Mouse (Mus musculus) spleen, adult 12 weeks (tissue): ENCODE results near the gene Cdt1.
"Not testable (repeated sequence)": the region's sequence is repeated elsewhere in the genome, so short reads cannot be mapped to it uniquely, and the experiment has no call there.

Source experiments
- DNase-seq: peaks from one replicate; pipeline ENCODE4 v3.0.0; 2022; ENCODE audit warnings: low spot score

The Cdt1 gene

DNA sequence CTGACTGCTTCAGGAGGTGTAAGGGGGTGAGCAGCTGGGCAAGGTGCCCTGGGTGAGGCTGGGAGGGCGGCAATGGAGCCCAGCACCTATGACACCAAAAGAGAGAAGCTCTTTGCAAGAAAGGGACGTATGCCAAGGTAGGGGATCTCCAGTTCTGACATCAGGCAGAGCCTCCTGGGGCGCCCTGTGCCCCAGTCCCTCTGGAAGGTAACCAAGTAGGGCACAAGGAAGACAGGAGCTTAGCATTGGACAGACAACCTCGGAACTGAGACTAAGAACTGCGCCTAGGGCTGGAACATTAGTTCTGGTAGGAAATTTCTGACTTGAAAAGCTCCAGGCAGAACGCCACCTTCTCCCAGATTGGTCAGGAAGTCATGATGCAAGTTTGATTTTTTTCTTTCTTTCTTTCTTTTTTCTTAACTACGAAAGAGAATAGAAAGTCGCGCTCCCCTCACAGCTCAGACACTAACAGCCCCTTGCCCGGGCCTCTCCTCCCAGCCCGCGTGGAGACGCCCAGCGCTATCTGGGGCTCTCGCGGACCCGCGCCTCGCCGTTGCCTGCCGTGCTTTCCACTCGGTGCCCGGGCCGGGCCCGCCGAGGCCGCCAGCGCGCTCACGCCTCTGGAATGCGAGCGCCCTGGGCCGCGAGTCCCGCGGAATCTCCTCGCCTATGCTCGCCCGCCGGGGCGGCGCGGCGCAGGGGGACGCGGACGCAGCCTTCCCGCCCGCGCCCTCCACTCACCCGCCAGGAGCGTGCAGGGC is 17.4 kb upstream of the Cdt1 start:
- no peak for DNase-seq

DNA sequence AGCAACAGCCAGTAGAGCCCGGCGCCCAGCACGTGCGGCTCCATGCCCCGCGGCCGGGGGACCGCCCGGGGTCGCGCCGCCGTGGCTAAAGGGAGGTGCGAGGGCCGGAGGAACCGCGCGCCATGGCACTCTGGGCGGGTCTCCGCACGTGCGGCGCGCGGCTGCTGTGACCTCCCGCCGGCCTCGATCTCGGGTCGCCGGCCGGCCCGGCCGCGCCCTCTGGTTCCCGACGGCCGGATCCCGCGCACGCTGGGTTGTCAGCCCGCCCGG is 16.9 kb upstream of the Cdt1 start:
- DNase-seq: no peak

DNA sequence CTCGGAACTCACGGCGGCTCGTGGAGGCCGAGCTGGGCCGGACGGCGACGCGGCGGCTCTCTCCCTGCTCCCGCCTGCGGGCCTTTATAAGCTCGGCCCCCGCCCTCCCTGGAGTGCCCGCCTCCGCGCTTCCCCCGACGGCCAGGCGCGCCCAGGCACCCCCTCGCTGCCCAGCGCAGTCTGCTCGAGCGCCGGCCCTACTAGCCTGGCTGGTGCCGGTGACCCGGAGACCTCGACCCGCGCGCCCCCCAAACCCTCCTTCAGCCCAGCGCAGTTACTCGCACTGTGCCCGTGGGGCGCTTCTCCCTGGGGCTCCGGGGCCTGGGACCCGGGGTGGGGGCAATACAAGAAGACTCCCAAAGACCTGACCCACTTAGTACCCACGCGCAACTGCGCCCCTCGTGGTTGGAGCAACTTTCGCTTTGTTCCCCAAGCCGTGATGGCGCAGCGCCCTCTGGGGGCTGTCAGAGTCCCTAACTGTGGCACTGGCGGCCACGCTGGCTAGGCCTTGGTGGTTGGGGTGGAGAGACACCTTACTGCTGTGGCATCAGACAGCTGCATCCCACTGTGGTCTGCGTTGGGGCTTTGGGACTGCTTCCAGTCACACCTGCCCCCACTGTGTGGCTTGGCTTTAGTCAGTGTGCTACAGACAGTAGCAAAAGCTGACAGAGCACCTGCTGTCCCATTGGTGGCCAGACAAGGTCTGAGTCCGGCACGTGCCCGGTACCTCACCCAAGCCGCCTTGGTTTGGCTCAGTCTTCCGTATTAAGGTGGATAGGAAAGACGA is 16.4 kb upstream of the Cdt1 start, which contains the start of gene Piezo1:
Gene Piezo1 (minus strand): TSS at position 65 of the 787 bp plus-strand sequence.
- peak; percentile 93 for DNase-seq

DNA sequence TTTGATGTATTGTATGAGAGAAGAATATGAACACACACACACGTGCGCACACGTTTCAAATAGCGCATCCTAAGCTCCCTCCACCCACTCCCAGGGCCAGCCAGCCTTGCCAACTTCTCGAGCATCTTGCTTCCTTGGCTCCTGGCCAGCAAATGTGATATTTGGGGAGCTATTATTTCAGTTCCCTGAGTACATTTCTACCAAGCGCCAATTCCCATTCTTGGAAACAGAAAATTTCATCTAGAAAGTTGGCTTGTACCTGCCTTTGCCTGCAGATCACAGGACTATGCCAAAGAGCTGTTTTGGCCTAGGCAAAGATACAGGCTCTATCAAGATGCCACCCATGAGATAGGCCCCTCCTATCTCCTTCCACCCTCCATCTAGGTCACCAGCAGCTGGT is 13.0 kb upstream of the Cdt1 start:
- DNase-seq: no peak

DNA sequence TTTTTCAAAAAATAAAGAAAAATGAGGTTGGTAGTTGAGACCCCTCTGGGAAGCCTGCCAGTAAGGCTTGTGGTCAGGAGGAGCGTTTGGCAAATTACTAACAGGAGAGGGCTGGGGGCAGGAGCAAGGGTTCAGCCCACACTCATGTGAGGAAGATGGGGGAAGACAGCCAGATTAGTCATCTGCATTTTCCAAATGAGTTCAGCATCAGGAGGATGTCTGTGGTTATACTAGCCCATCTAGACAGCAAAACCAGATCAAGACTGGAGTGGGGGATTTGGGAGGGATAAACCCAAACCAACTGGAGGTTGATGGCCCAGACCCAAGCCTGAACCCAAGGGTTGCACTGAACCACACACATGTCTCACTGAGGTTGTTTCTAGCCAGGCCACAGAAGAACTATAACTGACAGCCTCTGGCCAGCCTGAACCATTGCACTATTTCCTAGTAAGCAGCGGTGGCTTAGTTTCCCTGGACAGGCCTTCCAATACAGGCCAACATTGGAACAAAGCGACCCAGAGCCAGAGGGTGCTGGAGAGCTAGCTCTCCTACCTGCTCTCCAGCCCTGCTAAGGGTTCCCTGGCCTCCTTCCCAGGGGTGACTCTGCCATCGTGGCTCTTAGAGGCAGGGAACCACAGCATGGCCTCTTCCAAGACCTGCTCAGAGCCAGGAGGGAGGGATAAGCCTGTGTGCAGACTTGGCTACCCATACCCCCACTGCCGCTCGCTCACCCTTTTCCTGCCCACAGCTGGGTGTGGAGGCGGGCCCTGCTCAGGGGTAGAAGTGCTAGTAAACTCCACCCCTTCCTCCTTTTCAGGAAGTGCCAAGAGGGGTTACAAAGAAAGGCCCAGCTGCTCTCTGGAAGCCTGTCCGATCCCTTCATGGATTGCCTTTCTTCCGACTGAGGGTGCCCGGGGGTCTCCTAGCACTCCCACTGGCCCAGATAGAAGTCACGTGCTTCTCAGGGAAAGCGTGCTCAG is 11.5 kb upstream of the Cdt1 start:
- no peak for DNase-seq

DNA sequence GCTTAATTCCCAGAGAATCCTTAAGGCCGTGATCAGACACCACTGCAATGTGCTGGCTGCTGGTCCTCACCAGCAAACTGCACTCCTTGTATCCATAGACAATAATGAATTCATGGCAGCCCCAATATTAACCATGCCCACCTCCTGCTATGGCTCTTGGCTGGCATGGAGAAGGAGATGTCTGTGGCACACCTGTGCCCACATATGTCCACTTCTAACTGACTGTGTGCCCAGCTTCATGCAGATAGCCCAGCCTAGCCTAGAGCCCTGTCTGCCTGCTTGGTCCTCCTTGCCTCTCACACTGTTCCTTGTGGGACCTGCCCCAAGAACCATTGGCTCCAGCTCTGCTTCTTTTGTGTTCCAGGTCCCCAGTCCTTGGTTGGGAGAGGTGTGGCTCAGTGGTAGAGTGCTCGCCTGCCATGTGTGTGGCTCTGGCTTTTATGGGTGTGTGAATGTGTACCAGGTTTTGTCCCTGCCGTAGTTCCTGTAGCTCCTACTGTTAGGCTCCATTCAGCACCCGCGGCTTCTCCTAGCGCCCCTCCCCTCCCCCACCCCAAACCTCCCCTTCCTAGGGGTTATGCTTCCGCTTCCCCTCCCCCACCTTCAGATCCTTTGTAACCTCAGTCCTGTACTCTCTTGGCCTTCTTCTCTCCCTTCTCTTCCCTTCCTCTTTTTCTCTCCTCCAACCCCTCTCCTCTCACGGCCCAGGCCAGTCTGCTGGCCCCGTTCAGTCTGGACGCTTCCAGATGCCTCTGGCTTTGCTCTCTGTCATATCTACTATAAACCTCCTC is 10.4 kb upstream of the Cdt1 start:
- no peak for DNase-seq

DNA sequence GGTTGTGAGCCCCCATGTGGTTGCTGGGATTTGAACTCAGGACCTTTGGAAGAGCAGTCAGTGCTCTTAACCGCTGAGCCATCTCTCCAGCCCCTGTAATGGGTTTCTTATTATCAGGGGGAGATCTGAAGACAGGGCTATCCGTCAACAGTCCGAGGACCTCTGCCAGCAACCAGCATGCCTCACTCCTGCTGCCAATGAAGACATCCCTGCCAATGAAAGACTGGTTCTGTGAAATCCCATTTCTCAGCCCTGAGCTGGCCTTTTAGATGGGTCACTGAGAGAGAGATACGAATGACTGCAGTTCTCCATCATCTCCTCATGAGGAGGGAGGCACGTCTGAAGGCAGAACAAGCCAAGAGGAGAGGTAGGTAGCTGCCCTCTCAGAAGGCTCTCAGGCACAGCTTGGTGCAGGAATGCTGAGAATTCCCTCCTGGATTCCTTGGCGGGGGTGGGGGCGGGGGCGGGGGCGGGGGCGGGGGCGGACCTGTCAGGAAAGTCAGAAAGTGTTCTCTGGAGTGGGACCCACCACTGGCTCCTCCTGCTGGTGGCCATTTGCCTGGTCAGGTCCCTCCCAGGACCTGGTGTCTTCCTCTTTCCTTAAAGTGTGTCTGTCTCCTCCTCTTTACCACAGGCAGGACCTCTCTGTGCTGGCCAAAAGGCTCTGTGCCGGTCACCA is 9.0 kb upstream of the Cdt1 start:
- DNase-seq: no peak

DNA sequence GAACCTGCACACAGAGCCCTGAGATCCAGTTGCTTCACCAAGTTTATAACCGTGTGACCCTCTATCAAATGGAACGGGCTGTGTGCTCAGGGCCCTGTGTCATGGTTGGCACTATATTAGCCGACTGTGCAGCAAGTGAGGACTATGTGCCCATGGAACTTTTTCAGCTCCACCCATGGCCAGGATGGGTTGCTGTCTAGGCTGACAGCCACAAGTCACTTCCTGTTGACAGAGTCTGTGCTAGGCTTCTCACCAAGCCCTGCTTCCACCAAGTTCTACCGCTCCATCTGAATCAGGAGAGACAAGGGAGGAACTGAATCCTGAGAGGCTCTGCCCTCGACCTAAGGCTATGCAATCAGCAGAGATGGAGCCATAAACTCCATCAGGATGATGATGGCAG is 6.6 kb upstream of the Cdt1 start:
- no peak for DNase-seq

DNA sequence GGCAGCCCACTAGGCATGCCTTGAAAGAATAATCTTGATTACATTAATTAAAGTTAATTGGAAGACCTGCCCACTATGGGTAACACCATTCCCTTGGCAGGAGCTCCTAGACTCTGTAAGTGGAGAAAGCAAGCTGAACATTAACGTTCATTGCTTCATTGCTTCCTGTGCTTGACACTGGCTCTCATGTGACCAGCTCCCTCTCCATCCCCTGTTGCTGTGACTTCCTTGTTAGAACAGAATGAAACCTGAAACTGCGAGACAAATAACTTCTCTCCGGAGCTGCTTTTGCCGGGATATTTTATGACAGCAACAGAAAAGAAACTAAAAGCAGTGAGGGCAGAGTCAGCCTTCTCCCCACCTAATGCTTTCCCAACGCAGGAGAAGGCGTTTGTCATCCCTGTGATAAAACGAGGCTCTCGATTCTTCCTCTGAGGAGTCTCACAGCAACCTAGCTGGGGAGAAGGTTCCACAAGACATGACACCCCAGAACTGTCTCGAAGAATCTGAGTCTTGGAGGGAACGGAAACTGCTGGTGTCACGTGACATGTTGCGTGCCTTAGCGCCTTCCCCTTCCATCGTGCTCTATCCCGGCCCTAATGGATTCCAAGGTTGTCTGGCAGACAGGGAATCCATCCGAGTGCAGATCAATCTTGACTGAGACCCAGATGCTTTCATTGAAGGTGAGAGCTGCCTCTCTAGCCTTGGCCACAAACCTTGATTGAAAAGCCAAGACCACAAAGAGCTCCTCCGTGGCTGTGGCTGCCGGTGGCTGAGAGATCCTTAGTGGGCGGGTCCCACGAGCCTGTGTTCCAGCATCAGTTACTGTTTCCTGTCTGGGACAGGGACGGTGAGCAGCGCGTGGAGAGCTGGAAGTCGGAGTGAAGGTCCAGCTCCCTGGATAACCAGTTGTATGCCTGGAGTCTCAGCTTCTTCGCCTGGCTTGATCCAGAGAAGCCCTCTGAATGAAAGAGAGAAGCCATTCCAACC is 3.2 kb upstream of the Cdt1 start:
- no peak for DNase-seq

DNA sequence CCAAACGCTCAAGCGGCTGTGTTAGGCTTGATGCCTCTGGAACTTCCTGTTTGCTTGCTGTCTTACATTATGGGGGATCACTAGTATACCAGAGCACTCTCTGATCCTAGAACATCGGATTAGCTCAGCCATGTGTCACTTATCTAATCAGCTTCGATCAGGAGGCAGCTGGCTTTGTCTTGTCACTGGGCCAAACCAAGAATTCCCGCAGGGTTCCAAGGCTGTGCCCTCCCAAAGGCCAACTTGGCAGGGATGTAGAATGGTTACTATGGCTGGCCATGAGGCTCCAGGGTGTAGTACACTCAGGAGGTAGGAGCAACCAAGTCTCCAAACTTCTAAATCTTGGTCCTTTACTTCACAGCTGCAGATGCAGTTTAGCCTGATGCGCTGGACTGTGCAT is 1.0 kb upstream of the Cdt1 start:
- DNase-seq: no peak

DNA sequence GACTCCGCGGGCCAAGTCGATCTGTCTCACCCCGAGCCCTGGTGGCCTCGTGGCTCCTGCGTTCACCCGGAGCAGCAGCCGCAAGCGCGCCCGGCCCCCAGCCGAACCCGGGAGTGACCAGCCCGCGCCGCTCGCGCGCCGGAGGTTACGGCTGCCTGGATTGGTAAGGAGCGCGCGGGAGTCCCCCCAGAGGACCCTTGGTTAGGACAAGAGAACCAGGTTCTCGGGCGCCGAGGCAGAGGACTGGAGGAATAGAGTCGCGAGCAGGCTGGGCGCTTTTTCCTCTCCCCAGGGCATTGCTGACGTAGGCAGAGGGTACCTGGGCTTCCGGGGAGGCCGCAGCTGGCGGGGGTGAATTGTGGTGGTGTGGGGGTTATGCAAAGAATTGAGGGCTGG is 292 bp downstream of the Cdt1 start:
- peak; percentile 65 for DNase-seq

DNA sequence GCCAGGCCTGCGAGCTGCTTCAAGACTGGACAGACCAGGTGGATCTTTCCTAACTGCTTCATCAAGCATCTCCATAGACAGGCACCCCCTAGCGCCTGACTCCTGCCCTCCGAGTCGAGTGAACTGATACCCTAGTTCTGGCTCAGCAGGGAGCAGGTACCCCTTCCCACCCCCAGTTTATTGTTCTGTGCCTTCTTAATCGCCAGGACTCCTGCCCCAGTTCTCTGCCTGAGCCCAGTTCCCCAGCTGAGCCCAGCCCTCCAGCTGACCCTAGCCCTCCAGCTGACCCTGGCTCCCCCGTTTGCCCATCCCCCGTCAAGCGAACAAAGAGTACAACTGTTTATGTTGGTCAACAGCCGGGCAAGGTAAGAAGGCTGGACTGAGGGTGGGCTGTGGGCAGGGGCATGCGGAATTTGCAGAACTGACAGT is 1.1 kb downstream of the Cdt1 start:
- no peak for DNase-seq

DNA sequence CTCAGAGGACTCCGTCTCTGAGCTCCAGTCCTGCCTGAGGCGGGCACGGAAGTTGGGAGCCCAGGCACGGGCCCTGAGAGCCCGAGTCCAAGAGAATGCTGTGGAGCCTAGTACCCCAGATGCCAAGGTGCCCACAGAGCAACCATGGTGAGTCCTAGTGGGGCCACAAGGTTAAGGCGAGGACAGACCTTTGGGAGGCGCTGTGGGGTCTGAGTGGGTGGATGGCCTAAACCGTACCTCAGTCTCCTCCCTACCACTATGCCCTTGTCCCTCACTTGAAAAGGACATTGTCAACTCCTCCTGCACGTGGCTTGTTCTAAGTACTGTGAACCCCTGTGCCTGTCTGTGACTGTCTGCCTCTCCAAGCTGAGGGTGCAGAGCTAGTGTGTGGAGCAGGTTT is 1.5 kb downstream of the Cdt1 start:
- no peak for DNase-seq

DNA sequence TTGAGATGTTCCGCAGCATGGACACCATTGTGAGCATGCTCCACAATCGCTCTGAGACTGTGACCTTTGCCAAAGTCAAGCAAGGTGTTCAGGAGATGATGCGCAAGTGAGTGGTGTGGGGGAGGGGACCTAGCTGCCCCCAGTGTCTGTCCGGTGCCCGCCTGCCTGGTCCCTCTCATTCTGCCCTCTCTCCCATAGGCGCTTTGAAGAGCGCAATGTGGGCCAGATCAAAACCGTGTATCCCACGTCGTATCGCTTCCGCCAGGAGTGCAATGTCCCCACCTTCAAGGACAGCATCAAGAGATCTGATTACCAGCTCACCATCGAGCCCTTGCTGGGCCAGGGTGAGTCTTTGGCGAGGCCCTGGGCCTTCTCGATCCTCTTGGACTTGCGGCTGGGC is 2.2 kb downstream of the Cdt1 start:
- no peak for DNase-seq

DNA sequence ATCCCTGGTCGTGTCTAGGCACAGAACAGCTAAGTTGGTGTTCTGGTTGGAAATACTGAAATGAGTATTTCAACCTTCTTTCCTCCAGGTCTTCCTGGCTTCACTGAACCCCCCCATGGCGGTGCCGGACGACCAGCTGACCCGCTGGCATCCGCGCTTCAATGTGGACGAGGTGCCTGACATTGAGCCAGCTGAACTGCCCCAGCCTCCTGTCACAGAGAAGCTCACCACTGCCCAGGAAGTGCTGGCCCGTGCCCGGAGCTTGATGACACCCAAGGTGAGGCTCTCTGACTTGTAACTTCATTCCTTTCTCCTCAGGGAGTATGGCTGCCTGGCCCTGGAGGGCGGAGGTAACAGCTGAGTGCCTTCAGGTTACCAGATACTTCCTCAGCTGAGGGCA is 3.3 kb downstream of the Cdt1 start:
- no peak for DNase-seq

DNA sequence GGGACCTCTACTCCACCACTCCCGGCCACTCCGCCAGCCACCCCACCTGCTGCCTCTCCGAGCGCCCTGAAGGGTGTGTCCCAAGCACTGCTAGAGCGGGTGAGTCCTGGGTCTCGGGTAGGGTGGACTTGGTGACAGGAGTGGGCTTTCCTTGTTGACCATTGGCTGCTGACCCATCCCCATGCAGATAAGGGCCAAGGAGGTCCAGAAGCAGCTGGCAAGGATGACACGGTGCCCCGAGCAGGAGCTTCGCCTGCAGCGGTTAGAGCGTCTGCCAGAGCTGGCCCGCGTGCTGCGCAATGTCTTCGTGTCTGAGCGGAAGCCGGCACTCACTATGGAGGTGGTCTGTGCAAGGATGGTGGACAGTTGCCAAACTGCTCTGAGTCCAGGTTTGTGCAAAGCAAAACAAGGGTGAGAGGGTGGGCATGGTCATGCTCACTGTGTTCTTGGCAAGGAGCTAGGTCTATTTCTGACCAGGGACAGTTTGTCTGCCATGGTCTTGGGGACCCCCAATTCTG is 4.0 kb downstream of the Cdt1 start:
- DNase-seq: no peak

DNA sequence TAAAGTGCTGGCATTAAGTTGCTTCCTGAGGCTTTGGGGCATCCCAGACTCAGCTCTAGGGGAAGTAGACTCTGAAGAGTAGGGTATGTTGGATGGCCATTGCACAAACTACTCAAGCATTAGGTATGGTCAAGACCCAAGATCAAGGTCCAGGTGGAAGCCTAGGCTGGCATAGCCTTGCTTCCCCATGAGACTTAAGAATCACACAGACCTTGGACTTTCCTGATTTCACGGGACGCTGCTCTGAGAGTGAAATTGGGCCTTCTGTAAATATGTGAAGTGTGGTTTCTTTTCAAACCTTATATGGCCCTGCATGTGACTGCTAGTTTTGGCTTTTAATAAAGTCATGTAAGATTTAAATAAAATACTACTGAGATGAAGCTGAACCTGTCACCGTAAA is 4.9 kb downstream of the Cdt1 start:
- no peak for DNase-seq

DNA sequence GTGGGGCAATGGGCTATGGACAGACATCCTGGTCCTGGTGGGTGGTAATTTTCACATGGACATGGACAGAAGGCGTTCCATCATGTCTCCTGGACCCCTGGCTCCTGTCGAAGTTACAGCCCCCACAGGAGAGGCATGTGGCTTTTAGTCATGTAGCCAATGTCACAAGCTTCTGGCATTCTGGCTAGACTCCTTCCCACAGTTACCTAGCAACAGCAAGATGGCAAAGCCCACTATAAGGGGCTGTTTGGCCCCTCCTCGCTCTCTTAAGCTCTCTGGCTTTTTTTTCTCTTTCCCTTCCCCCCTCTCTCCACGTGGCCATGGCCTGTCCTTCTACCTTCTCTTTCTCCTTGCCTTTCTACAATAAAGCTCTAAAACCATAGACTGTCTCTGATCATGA is 5.4 kb downstream of the Cdt1 start:
- not testable (repeated sequence) for DNase-seq

DNA sequence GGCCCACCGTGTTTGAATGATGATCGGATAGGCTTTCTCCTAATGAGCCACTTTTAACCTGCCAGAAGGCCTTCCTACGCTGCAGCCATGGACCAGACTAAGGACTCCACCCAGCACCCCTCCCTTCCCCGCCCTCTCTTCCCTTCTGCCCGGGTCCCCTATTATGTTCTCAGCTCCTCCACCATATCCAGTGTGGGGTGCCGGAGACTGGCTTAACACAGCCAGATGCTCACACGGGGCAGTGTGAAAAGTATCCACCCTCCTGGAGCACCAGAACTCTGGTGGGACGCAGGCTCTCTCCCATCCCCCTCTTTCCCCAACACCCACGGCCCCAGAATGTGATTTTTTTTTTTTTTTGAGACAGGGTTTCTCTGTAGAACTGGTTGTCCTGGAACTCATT is 5.8 kb downstream of the Cdt1 start:
- DNase-seq: no peak

DNA sequence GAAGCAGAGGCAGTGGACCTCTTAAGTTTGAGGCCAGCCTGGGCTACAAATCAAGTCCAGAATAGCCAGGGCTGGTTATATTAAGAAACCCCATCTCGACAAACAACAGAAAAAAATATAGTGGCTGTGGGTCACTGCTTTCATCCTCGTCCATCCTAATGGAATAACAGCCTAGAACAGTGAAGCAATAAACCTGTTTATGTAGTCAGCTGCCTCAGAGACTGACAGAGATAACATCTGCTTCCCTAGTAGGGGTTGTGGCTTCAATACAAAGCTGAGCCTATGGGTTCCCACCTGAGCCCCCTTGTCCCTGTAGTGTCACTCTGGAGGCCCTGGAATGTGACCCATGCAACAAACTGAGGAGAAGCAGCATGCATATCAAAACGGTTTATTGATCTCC is 6.4 kb downstream of the Cdt1 start:
- DNase-seq: no peak
